Mouse (Mus musculus) thymus, adult 2 months (tissue): Measurements from ENCODE around the gene Ccdc189.

Experiments
- CTCF ChIP-seq: fragments of 200-500 bp; IDR thresholded peaks from 2 replicates; pipeline ENCODE4 v1.5.1; 2012; ENCODE audit warnings: mild to moderate bottlenecking, control low read depth, low read length, moderate library complexity, borderline replicate concordance; ENCODE audit not compliant: control insufficient read depth, poor library complexity, insufficient read depth; ENCODE audit errors: extremely low read depth
- POLR2A ChIP-seq: fragments of 200-500 bp; IDR thresholded peaks from 2 replicates; pipeline ENCODE4 v1.6.1; 2012; ENCODE audit warnings: mild to moderate bottlenecking, low read length, control low read depth, moderate library complexity; ENCODE audit not compliant: control insufficient read depth, poor library complexity, insufficient read depth; ENCODE audit errors: extremely low read depth

DNA sequence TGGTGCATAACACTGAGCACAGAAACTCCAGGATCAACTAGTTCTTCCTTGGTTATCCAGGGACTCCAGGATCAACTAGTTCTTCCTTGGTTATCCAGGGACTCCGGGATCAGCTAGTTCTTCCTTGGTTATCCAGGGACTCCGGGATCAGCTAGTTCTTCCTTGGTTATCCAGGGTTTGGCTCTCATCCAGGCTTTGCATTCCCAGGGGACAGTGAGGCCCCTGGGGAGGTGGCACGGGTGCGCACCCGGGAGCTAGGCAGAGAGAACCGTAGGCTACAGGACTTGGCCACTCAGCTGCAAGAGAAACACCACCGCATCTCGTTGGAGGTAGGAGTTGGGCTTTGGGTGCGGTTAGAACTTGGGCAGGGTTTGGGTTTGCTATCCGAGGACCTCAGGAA lies 2.7 kb upstream of the Ccdc189 start:
- TF ChIP-seq CTCF (no peak), POLR2A (no peak)
